Mouse (Mus musculus): ENCODE data around the gene Slc37a1.

The Slc37a1 gene

DNA sequence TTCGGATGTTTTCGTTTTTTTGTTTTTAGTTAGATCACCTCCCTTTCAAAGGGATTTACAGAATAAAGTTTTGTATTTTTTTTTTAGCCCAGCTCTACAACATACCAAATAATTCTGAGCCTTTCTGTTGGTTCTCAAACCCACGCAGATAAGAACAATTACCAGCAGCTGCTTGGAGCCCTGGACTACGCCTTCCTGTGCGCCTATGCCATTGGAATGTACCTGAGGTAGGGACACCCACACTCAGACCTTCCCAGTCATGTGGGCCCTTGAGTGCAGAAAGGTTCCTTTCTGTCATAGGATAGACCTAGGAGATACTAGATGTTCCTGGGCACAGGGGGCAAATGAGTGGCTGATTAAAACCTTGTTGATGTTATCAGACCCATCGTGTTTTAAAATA, 29.4 kb downstream of the Slc37a1 start:
- in situ Hi-C loops (cut with MboI; ENCODE audit: low sequenced_read_pairs): no loop called here

DNA sequence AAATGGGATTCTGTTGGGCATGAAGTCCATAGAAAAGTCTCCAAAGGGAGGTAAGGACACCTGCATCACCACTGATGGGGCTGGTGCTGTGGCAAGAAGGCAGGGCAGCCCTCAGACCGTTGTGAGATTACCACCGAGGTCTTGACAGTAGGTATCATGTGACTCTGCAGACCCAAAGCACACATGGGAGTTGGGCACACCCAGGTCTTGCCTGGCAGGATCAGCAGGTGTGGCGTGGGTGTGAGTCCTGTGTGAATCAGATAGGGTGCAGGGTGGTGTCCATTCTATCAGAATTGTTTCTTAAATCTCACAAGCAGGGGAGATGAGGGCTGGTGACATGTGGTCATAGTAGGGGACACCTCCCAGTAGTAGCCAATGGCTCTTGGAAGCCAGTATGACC, 30.4 kb downstream of the Slc37a1 start:
- in situ Hi-C loops (cut with MboI; ENCODE audit: low sequenced_read_pairs): no loop called here

DNA sequence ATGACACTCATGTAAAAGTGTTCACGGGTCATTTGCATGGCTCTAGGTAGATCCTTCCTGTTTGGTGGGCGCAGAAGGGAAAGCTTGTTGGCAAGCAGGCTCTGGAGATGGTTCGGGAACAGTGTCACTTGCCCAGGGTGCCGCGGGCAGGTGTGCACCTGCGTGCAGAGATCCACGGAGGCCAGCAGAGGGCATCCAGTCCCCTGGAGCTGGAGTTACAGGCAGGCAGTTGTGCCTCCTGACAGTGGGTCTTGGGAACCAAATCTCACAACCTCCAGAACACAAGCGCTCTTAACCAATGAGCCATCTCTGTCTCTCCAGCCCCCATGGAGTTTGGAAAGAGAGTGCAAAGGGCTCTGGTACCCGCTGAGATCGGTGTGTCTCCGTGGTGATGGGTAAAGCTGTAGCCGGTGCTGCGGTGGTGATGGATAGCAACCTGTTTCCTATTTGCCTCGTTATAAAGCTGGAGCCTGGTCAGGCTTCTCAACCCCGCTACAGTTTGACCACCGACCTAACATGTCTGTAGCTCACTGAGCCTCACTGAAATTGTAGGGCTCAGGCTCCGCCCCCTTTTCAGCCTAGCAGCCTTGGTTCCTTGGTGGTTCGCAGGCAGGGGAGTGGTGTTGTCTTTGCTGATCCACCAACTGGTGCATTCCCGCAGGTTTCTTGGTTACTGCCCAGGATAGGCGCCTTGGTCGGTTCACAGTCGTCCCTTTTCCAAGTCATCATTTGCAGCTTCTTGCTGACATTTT, 31.1 kb downstream of the Slc37a1 start:
- in situ Hi-C loops (cut with MboI; ENCODE audit: low sequenced_read_pairs): no loop called here

DNA sequence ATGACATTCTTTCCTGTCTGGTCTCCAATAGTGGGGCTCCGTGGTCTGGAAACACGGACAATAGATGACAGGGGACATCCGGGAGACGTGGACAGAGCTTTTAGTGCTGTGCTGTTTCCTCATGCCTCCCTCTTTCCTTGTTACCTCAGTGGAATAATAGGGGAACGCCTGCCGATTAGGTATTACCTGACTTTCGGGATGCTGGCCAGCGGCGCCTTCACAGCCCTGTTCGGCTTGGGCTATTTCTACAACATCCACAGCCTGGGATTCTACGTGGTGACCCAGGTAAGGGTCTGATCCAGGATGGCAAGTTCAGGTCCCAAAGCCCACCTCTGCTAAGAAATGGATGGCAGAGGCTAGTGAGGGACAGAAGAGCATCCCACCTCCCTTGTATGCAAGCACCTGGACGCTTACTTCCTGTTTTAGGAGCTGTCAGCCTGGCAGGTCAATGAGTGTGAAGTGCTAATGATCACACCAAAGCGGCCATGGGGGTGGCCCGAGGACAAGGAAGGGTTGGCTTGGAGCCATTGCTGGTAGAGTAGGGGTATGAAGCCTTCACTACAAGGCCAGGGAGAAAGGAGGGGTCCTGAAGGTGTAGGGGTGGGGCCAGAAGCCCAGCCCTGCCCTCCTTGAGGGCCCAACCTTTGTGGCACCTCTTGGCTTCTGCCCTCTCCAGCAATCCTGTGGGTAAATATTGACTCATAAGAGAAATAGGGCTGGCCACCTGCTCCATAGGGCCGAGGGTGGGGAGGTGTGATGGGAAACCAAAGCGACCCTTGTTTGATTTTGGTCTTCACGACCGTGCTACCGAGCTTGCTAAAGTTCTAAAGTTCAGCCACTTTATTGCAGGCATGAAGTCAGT, 32.5 kb downstream of the Slc37a1 start:
- in situ Hi-C loops (cut with MboI; ENCODE audit: low sequenced_read_pairs): no loop called here

DNA sequence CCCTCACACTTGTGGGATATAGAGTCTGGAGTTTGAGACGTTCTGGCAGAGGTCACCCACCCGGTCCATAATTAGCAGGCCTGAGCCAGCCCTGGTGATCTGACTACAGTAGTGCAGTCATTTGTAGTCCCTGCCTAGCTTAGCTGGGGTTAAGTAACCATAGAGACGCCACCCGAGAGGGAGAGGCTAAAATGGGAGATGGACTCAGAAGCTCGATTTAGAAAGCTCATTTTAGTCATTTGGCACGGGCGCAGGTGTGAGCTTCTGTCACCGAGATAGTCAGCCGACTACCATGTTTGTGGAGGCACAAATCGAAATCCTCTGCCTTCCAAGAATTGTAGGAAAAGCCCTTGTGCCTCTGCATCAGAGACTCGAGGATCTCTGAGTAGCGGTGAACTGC, 34.8 kb downstream of the Slc37a1 start:
- in situ Hi-C loops (cut with MboI; ENCODE audit: low sequenced_read_pairs): no loop called here

DNA sequence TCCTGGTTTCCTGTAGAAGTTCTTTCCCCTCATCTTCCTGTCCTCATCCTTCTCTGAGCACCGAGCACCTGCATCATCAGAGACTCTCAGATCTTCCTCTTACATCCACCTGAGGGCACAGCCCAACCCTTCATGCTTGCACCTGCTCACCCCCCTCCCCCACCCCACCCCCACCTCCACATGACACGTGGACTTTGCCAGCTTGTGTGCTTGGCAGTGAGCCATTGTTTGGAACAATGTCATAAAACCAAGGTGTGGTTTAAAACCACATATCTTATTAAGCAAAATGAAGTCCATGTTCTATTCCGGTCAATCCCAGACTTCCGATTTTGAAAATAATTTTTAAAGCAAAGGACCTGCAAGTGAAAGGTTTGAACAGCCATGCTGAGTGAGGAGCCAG, 35.9 kb downstream of the Slc37a1 start:
- in situ Hi-C loops (cut with MboI; ENCODE audit: low sequenced_read_pairs): no loop called here

DNA sequence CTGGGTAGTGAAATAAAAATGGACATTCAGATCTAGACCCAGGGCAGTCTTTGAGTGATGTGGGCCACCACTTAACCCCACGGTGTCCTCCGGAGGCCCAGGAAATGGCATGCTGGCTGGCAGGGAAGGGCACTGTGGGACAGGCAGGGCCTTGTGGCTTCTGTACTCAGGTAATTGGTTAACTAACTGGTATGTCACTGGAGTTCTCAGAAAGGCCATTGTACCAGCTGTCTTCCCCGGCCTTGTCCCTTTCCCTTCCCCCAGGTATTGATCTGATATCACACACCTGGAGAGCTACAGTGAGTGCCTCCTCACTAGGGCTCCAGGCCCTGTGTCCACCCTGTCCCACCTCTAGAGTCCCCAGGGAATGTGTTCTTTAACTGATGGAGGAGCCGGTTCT, 36.8 kb downstream of the Slc37a1 start:
- in situ Hi-C loops (cut with MboI; ENCODE audit: low sequenced_read_pairs): no loop called here

DNA sequence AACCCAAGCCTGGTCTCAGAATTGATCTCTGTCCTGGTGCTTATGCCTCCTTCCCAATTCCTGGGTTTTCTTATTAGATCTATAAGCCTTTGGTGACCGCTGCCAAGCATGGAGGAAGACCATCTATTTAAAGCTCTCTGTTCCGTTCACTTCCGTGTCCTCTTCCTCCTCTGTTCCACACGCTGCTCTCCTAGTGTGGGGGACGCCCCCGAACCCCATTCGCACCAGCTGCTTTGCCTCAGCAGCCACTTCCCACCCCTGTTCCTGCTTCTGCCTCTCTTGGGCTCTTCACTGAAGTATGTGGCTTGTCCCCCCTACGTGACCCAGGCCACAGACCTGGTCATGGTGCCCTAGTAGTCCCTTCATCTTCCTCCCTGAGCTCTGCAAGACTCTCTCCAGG, 37.6 kb downstream of the Slc37a1 start:
- in situ Hi-C loops (cut with MboI; ENCODE audit: low sequenced_read_pairs): no loop called here

DNA sequence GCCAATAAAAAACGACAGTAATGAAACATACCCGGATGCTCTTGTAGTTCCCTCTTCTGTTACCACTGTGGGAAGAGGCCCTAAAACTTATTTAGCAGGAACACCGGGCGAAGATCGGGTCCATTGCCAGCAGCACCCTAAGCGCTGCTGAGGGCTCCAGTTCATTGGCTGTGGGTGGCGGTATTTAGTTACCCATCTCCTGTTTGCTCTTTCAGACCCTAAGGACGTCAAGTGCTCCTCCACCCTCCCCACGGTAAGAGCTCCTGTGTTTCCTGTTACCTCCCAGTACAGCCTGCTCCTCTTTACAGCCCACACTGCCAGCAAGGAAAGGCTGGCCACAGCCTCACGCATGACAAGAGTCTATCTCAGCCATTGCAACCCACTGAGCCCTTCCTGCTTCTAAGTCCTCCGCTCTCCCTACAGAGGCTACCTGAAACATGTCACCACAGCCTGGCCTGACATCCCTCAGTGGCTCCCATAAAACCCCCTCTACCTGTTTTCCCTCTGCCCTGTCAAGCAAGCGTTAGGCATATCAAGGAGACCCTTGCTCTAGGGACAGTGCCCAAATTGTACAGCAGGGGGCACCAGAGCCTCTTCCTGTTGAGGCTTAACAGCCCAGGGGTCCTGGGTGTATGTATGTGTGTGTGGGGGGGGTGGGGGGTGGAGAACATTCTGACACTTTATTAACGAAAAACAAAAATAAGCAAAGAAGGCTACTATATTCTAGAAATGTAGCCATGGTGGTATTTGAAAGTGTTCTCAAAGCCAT, 39.0 kb downstream of the Slc37a1 start:
- in situ Hi-C loops (cut with MboI; ENCODE audit: low sequenced_read_pairs): no loop called here

DNA sequence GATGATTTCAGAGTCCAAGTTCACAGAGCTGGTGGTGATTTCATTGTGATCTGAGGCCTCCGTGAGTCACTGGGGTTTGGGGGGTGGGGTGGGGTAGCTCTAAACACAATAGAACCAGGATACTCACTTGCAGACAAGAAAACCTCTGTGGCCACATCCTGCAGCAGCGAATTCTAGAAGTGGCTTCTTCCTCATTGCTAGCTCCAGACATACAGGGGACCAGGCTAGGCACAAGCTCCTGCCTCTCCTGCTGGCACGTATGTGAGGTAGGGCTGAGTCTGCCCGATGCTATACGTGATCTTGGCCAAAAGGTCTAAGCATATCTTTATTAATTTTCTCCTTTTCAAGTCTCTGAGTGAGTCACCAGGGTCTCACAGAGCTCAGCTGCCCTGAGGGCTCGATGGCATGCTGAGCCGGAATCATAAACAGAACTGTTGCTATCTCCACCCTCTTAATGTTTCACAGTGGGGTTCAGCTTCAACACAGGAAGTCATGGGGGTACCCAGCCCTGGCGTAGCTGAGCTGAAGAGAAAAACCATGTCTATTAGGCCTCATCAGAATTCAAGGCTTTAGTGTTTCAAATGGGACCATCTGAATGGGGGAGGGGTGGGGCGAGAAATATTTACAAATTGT, 39.7 kb downstream of the Slc37a1 start:
- in situ Hi-C loops (cut with MboI; ENCODE audit: low sequenced_read_pairs): no loop called here

DNA sequence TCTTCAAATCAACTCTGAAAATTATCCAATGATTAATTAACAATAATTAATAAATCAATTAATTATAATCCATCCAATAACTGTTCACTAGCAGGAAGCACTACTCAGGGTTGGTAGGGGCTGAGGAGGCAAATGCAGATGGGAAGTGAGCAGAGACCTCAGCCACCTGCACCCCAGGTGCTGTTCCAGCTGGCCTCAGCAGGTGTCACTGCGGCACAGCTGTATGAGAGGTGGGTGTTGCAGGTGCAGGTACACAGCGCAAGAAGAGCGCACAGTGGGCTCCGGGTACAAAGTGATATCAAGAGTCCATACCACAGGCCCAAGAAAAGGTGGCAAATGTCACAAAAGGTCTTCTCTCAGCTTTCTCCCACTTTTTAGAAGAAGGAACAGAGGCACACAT, 41.9 kb downstream of the Slc37a1 start:
- in situ Hi-C loops (cut with MboI; ENCODE audit: low sequenced_read_pairs): no loop called here

DNA sequence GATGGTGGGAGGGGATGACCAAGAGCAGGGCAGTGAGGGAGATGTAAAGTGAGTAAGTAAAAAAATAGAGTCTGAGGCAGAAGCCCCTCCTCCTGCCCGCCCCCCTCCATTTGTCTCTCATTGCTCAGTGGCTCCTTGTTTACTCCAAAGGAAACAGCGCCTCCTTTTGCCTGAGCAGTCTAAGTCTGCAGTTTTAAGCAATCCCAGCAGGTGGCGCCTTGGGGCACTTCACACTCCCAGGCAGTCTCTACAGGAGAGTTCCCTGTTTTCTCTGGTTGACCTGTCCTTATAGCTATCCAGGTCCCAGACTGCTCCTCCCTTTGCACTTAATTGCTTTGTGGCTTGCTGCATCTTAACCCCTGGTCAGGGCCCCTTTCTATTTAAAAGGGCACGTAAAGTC, 44.0 kb downstream of the Slc37a1 start:
- in situ Hi-C loops (cut with MboI; ENCODE audit: low sequenced_read_pairs): no loop called here

DNA sequence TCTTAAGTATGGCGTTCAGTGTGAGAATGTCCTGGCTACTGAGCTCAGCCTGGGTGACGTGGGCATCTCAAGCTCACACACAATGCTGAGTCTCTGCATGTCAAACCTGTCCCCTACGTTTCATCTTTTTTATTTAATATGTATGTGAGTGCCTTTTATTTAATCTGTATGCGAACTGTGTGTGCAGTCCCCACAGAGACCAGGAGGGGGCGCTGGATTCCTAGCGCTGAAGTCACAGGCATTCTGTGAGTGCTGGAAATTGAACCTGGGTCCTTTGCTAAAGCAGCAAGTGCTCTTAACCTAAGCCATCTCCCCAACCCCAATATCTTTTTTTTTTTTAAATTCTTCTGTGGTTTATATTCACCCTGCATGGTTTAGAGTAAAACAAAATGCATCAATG, 44.7 kb downstream of the Slc37a1 start:
- in situ Hi-C loops (cut with MboI; ENCODE audit: low sequenced_read_pairs): no loop called here

DNA sequence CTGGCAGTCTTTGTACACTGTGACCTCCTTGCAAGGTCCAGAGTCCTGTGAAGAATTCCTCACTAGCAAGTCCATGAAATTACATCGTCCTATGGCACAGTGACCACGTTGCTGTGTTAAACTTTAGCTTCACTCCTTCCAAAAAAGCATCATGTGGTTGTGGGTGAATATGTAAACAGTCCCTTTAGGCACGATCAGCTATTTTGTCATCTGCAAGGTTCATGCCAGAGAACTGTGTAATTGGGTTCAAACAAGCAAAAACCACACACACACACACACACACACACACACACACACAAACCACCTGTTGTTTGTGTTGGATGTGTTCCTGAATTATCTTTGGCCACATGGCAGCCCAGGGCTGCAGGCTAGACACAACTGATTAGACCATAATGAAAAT, 45.3 kb downstream of the Slc37a1 start:
- in situ Hi-C loops (cut with MboI; ENCODE audit: low sequenced_read_pairs): no loop called here

DNA sequence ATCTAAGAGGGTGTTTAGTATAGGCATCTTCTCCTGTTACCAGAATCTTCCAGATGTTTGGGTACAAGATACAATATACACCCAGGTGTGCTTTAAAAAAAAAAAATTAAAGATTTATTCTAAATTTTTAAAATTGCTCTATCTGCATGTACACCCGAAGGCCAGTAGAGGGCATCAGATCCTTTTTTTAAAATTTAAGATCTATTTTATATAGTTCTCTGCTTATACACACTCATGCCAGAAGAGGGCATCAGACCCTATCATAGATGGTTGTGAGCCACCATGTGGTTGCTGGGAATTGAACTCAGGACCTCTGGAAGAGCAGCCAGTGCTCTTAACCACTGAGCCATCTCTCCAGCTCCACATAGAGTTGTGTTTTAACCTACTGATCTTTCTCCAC, 45.7 kb downstream of the Slc37a1 start:
- in situ Hi-C loops (cut with MboI; ENCODE audit: low sequenced_read_pairs): no loop called here

DNA sequence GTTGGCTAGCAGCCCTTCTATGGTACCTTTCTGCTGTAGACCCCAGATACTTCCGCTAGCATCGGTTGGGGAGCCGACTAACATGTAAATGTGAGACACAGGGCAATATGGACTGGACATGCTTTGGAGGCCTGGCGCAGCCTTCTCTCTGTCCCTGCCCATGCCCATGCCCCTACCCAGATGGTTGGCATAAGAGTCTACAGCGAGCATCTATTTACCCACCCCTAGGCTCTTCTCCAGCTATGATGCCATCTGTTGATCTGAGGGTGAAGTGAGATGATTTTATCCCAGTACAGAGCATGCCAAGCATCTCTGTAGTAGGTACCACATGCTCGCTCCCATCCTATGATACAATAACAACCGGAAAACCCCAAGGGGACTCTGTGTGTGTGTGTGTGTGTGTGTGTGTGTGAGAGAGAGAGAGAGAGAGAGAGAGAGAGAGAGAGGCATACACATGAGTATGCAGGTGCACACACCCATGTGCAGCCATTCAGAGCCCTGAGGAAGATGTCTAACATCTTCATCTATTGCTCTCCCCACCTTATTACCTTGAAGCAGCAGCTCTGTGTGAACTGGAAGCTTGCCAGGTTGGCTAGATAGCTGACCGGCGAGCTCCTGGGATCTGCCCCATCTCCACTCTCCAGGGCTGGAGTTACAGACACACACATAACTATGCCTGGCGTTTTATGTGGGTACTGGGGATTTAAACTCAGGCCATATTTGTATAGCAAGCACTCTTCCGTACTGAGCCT, 48.1 kb downstream of the Slc37a1 start:
- in situ Hi-C loops (cut with MboI; ENCODE audit: low sequenced_read_pairs): no loop called here

DNA sequence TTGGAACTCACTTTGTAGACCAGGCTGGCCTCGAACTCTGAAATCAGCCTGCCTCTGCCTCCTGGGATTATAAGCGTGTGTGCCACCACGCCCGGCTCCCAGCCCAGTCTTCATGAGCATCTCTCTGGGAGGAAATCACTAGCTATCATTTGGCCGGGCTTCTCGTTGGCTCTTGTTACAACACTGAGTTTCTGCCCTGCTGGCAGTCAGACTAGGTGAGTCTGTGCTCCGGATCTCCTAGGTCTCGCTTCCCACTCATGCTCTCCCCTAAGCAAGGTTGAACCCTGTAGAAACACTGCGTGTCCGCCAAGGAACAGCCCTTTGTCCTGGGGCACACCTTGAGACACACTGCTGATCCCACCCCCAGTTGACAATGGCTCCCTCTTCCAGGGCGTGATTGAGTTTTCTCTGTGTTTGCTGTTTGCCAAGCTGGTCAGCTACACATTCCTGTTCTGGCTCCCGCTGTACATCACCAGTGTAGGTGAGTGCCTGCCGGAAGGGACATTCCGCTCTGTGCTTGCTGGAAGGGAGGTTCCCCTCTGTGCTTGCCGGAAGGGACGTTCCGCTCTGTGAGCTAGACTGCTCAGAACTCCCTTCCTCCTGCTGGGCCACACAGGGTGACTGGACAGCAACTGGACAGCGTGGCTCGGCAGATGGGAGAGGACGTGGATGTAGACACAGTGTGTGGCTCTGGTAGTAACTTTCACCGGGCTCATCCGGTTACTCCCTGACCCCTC, 48.9 kb downstream of the Slc37a1 start:
- in situ Hi-C loops (cut with MboI; ENCODE audit: low sequenced_read_pairs): no loop called here

DNA sequence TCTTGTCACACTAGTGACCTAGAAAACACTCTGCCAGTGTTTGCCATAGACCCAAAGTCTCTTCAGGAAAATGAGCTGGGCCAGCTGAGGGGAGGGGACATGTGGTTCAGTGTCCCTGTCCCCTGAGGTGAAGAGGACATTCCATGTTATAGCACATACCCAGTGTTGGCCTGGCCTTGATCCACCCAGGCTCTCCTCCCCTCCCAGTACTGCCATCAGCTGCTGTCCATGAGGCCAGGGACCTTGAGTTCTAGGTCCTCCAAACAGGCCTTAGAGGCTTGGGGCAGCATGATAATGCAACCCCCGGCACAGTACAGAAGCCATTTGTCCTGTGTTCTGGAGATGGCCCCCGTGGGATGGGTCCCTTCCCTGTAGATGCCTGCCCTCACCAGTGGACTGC, 53.2 kb downstream of the Slc37a1 start:
- in situ Hi-C loops (cut with MboI; ENCODE audit: low sequenced_read_pairs): no loop called here

DNA sequence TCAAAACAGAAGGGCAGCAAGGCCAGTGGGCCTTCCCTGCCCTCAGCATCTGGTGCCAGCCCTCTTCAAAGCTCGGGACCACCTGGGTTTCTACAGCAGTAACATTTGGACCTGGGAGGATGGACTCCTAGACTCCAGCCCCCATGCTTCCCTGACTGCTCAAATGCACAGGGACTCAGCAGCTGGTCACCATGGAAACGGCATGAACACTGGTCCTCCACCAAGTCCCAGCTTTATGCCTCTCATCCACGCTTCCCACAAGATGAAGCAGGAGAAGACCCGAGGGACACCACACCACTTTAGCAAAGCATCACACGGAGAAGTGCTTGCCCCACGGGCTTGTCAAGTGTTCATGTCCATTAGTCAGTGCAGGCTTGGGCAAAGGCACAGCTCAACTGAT, 55.6 kb downstream of the Slc37a1 start:
- in situ Hi-C loops (cut with MboI; ENCODE audit: low sequenced_read_pairs): no loop called here
